Mouse (Mus musculus) MEL (cell line): ENCODE measurements around the gene Cdc42ep5. TPM values are rescaled to one million over a fixed set of nuclear protein-coding genes. Genes with fewer than 3 reads are reported as not detected.
A peak's percentile ranks its signal among the peaks of the same experiment; 100 is the strongest.

Experiments used
- DNase-seq: peaks from one replicate; pipeline ENCODE4 v3.0.0; 2011; ENCODE audit warnings: low read depth, low spot score
- H3K27ac ChIP-seq: 2 replicates; pipeline ENCODE4 v1.5.1; 2012; ENCODE audit warnings: low read depth, mild to moderate bottlenecking, control low read depth, low read length, moderate library complexity; ENCODE audit not compliant: control insufficient read depth
- H3K27me3 ChIP-seq, 2 experiments: fragments of 150-350 bp in 1 of 2; sonication (generic) in 1 of 2; 2 replicates each; pipeline ENCODE4 v1.6.1; 2012; ENCODE audit warnings: low read length in 2 of 2, mild to moderate bottlenecking in 2 of 2, improper control_type of control experiment in 1 of 2, moderate library complexity in 1 of 2; ENCODE audit not compliant: insufficient read depth in 2 of 2, control insufficient read depth in 1 of 2
- H3K36me3 ChIP-seq, 2 experiments: 2 replicates each; pipeline ENCODE4 v1.6.1; 2012 to 2014; ENCODE audit warnings: low read length in 2 of 2, improper control_type of control experiment in 1 of 2, inconsistent platforms in 1 of 2, mild to moderate bottlenecking in 1 of 2; ENCODE audit not compliant: insufficient read depth in 2 of 2, control insufficient read depth in 1 of 2
- H3K4me1 ChIP-seq, 2 experiments: fragments of 150-350 bp in 1 of 2; sonication (generic) in 1 of 2; 2 replicates each; pipeline ENCODE4 v1.6.1; 2012; ENCODE audit warnings: low read length in 2 of 2, improper control_type of control experiment in 1 of 2, mild to moderate bottlenecking in 1 of 2; ENCODE audit not compliant: insufficient read depth in 2 of 2, control insufficient read depth in 1 of 2
- H3K4me3 ChIP-seq, 2 experiments: fragments of 150-350 bp in 1 of 2; sonication (generic) in 1 of 2; 2 replicates each; pipeline ENCODE4 v1.5.1; 2012; ENCODE audit warnings: low read depth in 2 of 2, low read length in 2 of 2, mild to moderate bottlenecking in 2 of 2, moderate library complexity in 2 of 2, control low read depth in 1 of 2, improper control_type of control experiment in 1 of 2; ENCODE audit not compliant: control insufficient read depth in 1 of 2, insufficient read depth in 1 of 2
- H3K79me2 ChIP-seq: 2 replicates; pipeline ENCODE4 v1.6.1; 2012; ENCODE audit warnings: mild to moderate bottlenecking, low read length, moderate library complexity; ENCODE audit not compliant: control insufficient read depth, poor library complexity, insufficient read depth
- H3K9ac ChIP-seq: 2 replicates; pipeline ENCODE4 v1.6.1; 2012; ENCODE audit warnings: low read depth, mild to moderate bottlenecking, control low read depth, low read length, moderate library complexity; ENCODE audit not compliant: control insufficient read depth, poor library complexity, severe bottlenecking
- H3K9me3 ChIP-seq: fragments of 150-350 bp; sonication (generic); replicated peaks from 2 replicates; pipeline ENCODE4 v1.6.1; 2012; ENCODE audit warnings: mild to moderate bottlenecking, low read length, improper control_type of control experiment, moderate library complexity; ENCODE audit not compliant: insufficient read depth
- E2F4 ChIP-seq: IDR thresholded peaks from 2 replicates; pipeline ENCODE4 v1.6.1; 2011; ENCODE audit warnings: low read depth, low read length, improper control_type of control experiment, borderline replicate concordance
- ELF1 ChIP-seq: IDR thresholded peaks from 2 replicates; pipeline ENCODE4 v1.6.1; 2014; ENCODE audit warnings: low read depth, mild to moderate bottlenecking, inconsistent platforms, low read length, improper control_type of control experiment, moderate library complexity
- EP300 ChIP-seq, 2 experiments: IDR thresholded peaks; 2 replicates each; pipeline ENCODE4 v1.6.1; 2011; ENCODE audit warnings: improper control_type of control experiment in 2 of 2, low read length in 2 of 2, low read depth in 1 of 2, mild to moderate bottlenecking in 1 of 2
- GABPA ChIP-seq: IDR thresholded peaks from 2 replicates; pipeline ENCODE4 v1.6.1; 2012; ENCODE audit warnings: low read depth, mild to moderate bottlenecking, inconsistent platforms, low read length, improper control_type of control experiment, moderate library complexity
- MAZ ChIP-seq: IDR thresholded peaks from 2 replicates; pipeline ENCODE4 v1.6.1; 2012; ENCODE audit warnings: low read depth, mild to moderate bottlenecking, inconsistent platforms, low read length, improper control_type of control experiment
- MEF2A ChIP-seq: IDR thresholded peaks from 2 replicates; pipeline ENCODE4 v1.6.1; 2014; ENCODE audit warnings: low read depth, mild to moderate bottlenecking, inconsistent platforms, low read length, improper control_type of control experiment; ENCODE audit not compliant: poor library complexity, insufficient replicate concordance, severe bottlenecking; ENCODE audit errors: extremely low read depth
- MXI1 ChIP-seq: IDR thresholded peaks from 2 replicates; pipeline ENCODE4 v1.6.1; 2011; ENCODE audit warnings: mild to moderate bottlenecking, low read depth, low read length, improper control_type of control experiment
- NELFE ChIP-seq: IDR thresholded peaks from 2 replicates; pipeline ENCODE4 v1.6.1; 2011; ENCODE audit warnings: low read depth, low read length, improper control_type of control experiment
- RAD21 ChIP-seq: IDR thresholded peaks from 2 replicates; pipeline ENCODE4 v1.6.1; 2011; ENCODE audit warnings: mild to moderate bottlenecking, low read depth, low read length, improper control_type of control experiment
- SIN3A ChIP-seq: IDR thresholded peaks from 2 replicates; pipeline ENCODE4 v1.6.1; 2012; ENCODE audit warnings: low read length, improper control_type of control experiment, inconsistent platforms
- TCF12 ChIP-seq: IDR thresholded peaks from 2 replicates; pipeline ENCODE4 v1.6.1; 2014; ENCODE audit warnings: low read depth, mild to moderate bottlenecking, inconsistent platforms, low read length, improper control_type of control experiment, moderate library complexity
- ZMIZ1 ChIP-seq: IDR thresholded peaks from 2 replicates; pipeline ENCODE4 v1.6.1; 2012; ENCODE audit warnings: low read depth, mild to moderate bottlenecking, inconsistent platforms, low read length, improper control_type of control experiment, moderate library complexity
- ZNF384 ChIP-seq: IDR thresholded peaks from 2 replicates; pipeline ENCODE4 v1.6.1; 2012; ENCODE audit warnings: low read depth, mild to moderate bottlenecking, inconsistent platforms, low read length, improper control_type of control experiment
- polyA plus RNA-seq, 2 experiments: library from polyadenylated mRNA; stranded (reverse) in 1 of 2; unstranded in 1 of 2; fragments of >175 nt in 1 of 2; fragments of >200 nt in 1 of 2; gene quantifications; 2 replicates each; pipeline versions ENCODE4 v1.2.1 to v1.2.4; 2012; ENCODE audit warnings: low replicate concordance in 2 of 2, low read depth in 1 of 2; ENCODE audit not compliant: insufficient read length in 2 of 2, insufficient read depth in 1 of 2, missing spikeins in 1 of 2
- total RNA-seq: library from RNA; depleted of rRNA; stranded (reverse); fragments of 300-350 nt; gene quantifications from 2 replicates; pipeline ENCODE4 v1.2.3, GENCODE M21; 2012

The Cdc42ep5 gene
- total and polyA plus RNA-seq, 3 experiments, result 0.24 TPM; not detected in 2

GRCm38 (mm10) chr7:4208626-4209025 is 44.0 kb upstream of the Cdc42ep5 start (continued):
- TF ChIP-seq MEF2A, result no peak
- no peak for TF ChIP-seq ZMIZ1
- TF ChIP-seq, all 39 proteins: peak for 0

GRCm38 (mm10) chr7:4207126-4207525 is 42.5 kb upstream of the Cdc42ep5 start:
- no peak overlapping the region for H3K4me3 ChIP-seq
- peak; percentile 19 for DNase-seq
- no peaks in the 10 kb centered on the region for H3K27me3 ChIP-seq
- peaks cover 0 to 3% of the 10 kb centered on the region in 2 experiments; a peak in 1 of 4 replicates for H3K4me1 ChIP-seq
- H3K9ac ChIP-seq, result no peak overlapping the region
- no peaks in the 10 kb centered on the region for H3K79me2 ChIP-seq
- no peak for TF ChIP-seq ZNF384
- no peak for TF ChIP-seq ELF1
- TF ChIP-seq NELFE, result no peak
- no peak for TF ChIP-seq MAZ
- TF ChIP-seq EP300 (IDR thresholded peaks at IDR 0.05; ENCODE audit: low read depth in 1 of 2, low read length in 2 of 2), result no peak
- TF ChIP-seq GABPA, result no peak
- TF ChIP-seq TCF12, result no peak
- no peak for TF ChIP-seq E2F4
- H3K27ac ChIP-seq, result no peak overlapping the region
- H3K36me3 ChIP-seq, result no peaks in the 10 kb centered on the region
- no peaks in the 10 kb centered on the region for H3K9me3 ChIP-seq

- Histone ChIP-seq H3K27ac (no peak overlapping the region), H3K4me3 (no peak overlapping the region), H3K9ac (no peak overlapping the region), H3K9me3 (no peaks in the 10 kb centered on the region), H3K36me3 (no peaks in the 10 kb centered on the region), H3K79me2 (no peaks in the 10 kb centered on the region), H3K27me3 (peaks cover 0 to 2% of the 10 kb centered on the region in 2 experiments; a peak in 2 of 4 replicates), H3K4me1 (no peaks in the 10 kb centered on the region)
- DNase-seq, result peak; percentile 86
- TF ChIP-seq RAD21 (no peak), SIN3A (peak; percentile 95), MXI1 (peak; percentile 69), MEF2A (no peak)
These were observed 13.8 kb upstream of the Cdc42ep5 start for GRCm38 (mm10) chr7:4178438-4178837.
